Mouse (Mus musculus): Measurements from ENCODE around the gene Tmem106a.

DNA sequence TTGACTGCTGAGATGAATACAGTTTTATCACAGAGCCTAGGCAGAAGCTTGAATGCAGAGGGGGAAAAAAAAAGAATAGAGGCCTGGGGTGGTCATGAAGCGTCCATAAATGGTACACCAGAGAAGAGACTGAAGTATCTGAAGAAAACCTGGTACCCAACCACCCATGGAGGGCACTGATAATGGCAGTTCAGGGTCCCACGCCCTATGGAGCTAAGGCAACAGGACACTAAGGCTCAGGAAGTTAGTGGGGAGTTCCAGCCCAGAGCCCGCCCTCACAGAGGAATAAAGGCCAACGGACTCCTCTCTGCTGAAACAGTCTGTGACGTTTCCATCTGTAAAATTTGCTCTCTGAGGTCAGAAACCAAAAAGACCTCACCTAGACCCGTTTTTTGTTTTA, 33.3 kb downstream of the Tmem106a start:
- TF ChIP-seq CTCF (IDR thresholded peaks at IDR 0.05), result no peak
- no peak for TF ChIP-seq POLR2A (IDR thresholded peaks at IDR 0.05; ENCODE audit: insufficient read depth, low read depth, low read length)
